Mouse (Mus musculus): Measurements from ENCODE around the gene Slc12a8.

- TF ChIP-seq CTCF (IDR thresholded peaks at IDR 0.05; ENCODE audit: extremely low read depth, insufficient read depth, low read length) = no peak
- no peak for TF ChIP-seq POLR2A (IDR thresholded peaks at IDR 0.05; ENCODE audit: extremely low read depth, insufficient read depth, low read length)
Observed at GRCm38 (mm10) chr16:33536456-33536855, 19.3 kb downstream of the Slc12a8 start.

Data from cortical plate, adult 2 months (tissue).